Mouse (Mus musculus) hindbrain, postnatal 0 days (tissue): Measurements from ENCODE around the gene A030014E15Rik. TPM values are rescaled to one million over a fixed set of nuclear protein-coding genes. Genes with fewer than 3 reads are reported as not detected.

ENCODE experiments used
- ATAC-seq: fragments of 200-750 bp; cut with Nextera tagmentation; 2 replicates; pipeline ENCODE4 v1.8.0; 2017; ENCODE audit warnings: mild to moderate bottlenecking, moderate TSS enrichment, moderate library complexity
- DNase-seq: peaks from one replicate; pipeline ENCODE4 v3.0.0-alpha.2; 2015; ENCODE audit warnings: low spot score
- H3K27ac ChIP-seq: fragments of 300-500 bp; sonication (generic); 2 replicates; pipeline ENCODE4 v1.5.1; 2014; ENCODE audit warnings: mild to moderate bottlenecking
- H3K27me3 ChIP-seq: fragments of 300-500 bp; sonication (generic); 2 replicates; pipeline ENCODE4 v1.6.1; 2014; ENCODE audit warnings: low read length, mixed read lengths; ENCODE audit not compliant: insufficient read depth
- H3K36me3 ChIP-seq: fragments of 300-500 bp; sonication (generic); 2 replicates; pipeline ENCODE4 v1.6.1; 2014; ENCODE audit warnings: low read length, mixed read lengths; ENCODE audit not compliant: insufficient read depth
- H3K4me1 ChIP-seq: fragments of 300-500 bp; sonication (generic); 2 replicates; pipeline ENCODE4 v1.6.1; 2014; ENCODE audit warnings: antibody characterized with exemption, low read length, mixed read lengths; ENCODE audit not compliant: insufficient read depth
- H3K4me2 ChIP-seq: fragments of 300-500 bp; sonication (generic); 2 replicates; pipeline ENCODE4 v1.6.1; 2014; ENCODE audit warnings: low read depth, mild to moderate bottlenecking, low read length, moderate library complexity, mixed read lengths
- H3K4me3 ChIP-seq: fragments of 300-500 bp; sonication (generic); 2 replicates; pipeline ENCODE4 v1.5.1; 2014; ENCODE audit warnings: low read length
- H3K9ac ChIP-seq: fragments of 300-500 bp; sonication (generic); replicated peaks from 2 replicates; pipeline ENCODE4 v1.6.1; 2014; ENCODE audit warnings: mild to moderate bottlenecking, low read length, moderate library complexity, mixed read lengths
- H3K9me3 ChIP-seq: fragments of 300-500 bp; sonication (generic); 2 replicates; pipeline ENCODE4 v1.6.1; 2016; ENCODE audit warnings: low read length, mixed read lengths
- CTCF ChIP-seq: IDR thresholded peaks from 2 replicates; pipeline ENCODE4 v1.5.1; 2016; ENCODE audit warnings: antibody characterized with exemption, control low read depth, low read depth
- WGBS: fragments of 180-500 bp; shearing (Covaris S2); extraction: QIAGEN DNeasy Blood & Tissue Kit; methylation state at CpG from one replicate; pipeline ENCODE4 v1.1.7; 2014; 5-methylcytosine and 5-hydroxymethylcytosine counted together
- polyA plus RNA-seq: library from polyadenylated mRNA; unstranded; fragments of >200 nt; fragmentation: Nextera tagmentation; extraction: Ambion mirVana; gene quantifications from 2 replicates; pipeline ENCODE4 v1.2.1, GENCODE M21; 2015
- total RNA-seq: library from RNA; depleted of rRNA; stranded (reverse); fragments of >200 nt; gene quantifications from 2 replicates; pipeline ENCODE4 v1.2.3, GENCODE M21; 2014; rRNA removed

The A030014E15Rik gene
- total RNA-seq (not detected in 2 replicates), polyA plus RNA-seq (not detected in 2 replicates)

- 87% methylated on average over 6 of the region's 6 CpGs for WGBS
- ATAC-seq (no peak), DNase-seq (no peak)
- Histone ChIP-seq H3K27me3 (no peaks in the 10 kb centered on the region), H3K4me1 (no peaks in the 10 kb centered on the region), H3K4me2 (no peak within 1 kb of the TSS), H3K27ac (no peak within 1 kb of the TSS), H3K4me3 (no peak within 1 kb of the TSS), H3K9ac (no peak within 1 kb of the TSS), H3K36me3 (no peaks in the 10 kb centered on the region), H3K9me3 (no peaks in the 10 kb centered on the region)
- TF ChIP-seq CTCF = no peak
Observed at GRCm38 (mm10) chr1:82924650-82925049, at the start of gene A030014E15Rik. A030014E15Rik (plus strand) TSS chr1:82924917.

GRCm38 (mm10) chr1:82879172-82879571 lies 45.5 kb upstream of the A030014E15Rik start:
- H3K9ac ChIP-seq = no peak overlapping the region
- H3K4me2 ChIP-seq = no peak overlapping the region
- ATAC-seq = no peak
- no peak overlapping the region for H3K4me3 ChIP-seq
- no peaks in the 10 kb centered on the region for H3K9me3 ChIP-seq
- no peak for TF ChIP-seq CTCF
- no peak overlapping the region for H3K27ac ChIP-seq
- H3K36me3 ChIP-seq = peaks cover 14% of the 10 kb centered on the region; the same call in 1 of the 2 replicates
- H3K27me3 ChIP-seq = no peaks in the 10 kb centered on the region
- no peak for DNase-seq
- no peaks in the 10 kb centered on the region for H3K4me1 ChIP-seq
- 82% methylated on average over 2 of the region's 2 CpGs for WGBS

GRCm38 (mm10) chr1:82880196-82880595 lies 44.5 kb upstream of the A030014E15Rik start:
- no peak overlapping the region for H3K27ac ChIP-seq
- WGBS = 52% methylated on average over 8 of the region's 8 CpGs

GRCm38 (mm10) chr1:82893269-82893668 lies 31.4 kb upstream of the A030014E15Rik start:
- H3K36me3 ChIP-seq = peaks cover 20% of the 10 kb centered on the region
- 93% methylated on average over 7 of the region's 7 CpGs for WGBS
- H3K4me2 ChIP-seq = no peak overlapping the region
- TF ChIP-seq CTCF = no peak
- H3K9me3 ChIP-seq = no peaks in the 10 kb centered on the region
- H3K4me1 ChIP-seq = no peaks in the 10 kb centered on the region
- no peak overlapping the region for H3K27ac ChIP-seq
- H3K27me3 ChIP-seq = no peaks in the 10 kb centered on the region
- H3K9ac ChIP-seq = no peak overlapping the region
- DNase-seq = no peak
- no peak overlapping the region for H3K4me3 ChIP-seq
- ATAC-seq = no peak

More at GRCm38 (mm10) chr1:82880196-82880595, 44.5 kb upstream of the A030014E15Rik start:
- ATAC-seq (no peak), DNase-seq (no peak)
- Histone ChIP-seq H3K4me2 (no peak overlapping the region), H3K36me3 (peaks cover 14% of the 10 kb centered on the region; the same call in 1 of the 2 replicates), H3K4me3 (no peak overlapping the region), H3K9me3 (no peaks in the 10 kb centered on the region), H3K4me1 (no peaks in the 10 kb centered on the region), H3K9ac (no peak overlapping the region), H3K27me3 (no peaks in the 10 kb centered on the region)
- TF ChIP-seq CTCF = no peak

- no peak for DNase-seq
- TF ChIP-seq CTCF = no peak
- no peaks in the 10 kb centered on the region for H3K27me3 ChIP-seq
- H3K9me3 ChIP-seq = no peaks in the 10 kb centered on the region
- no peak overlapping the region for H3K9ac ChIP-seq
- H3K4me2 ChIP-seq = no peak overlapping the region
- no peak overlapping the region for H3K4me3 ChIP-seq
- H3K36me3 ChIP-seq = peaks cover 20% of the 10 kb centered on the region
- 97% methylated on average over 1 of the region's 1 CpGs for WGBS
- H3K4me1 ChIP-seq = no peaks in the 10 kb centered on the region
- no peak for ATAC-seq
- no peak overlapping the region for H3K27ac ChIP-seq
Observed at GRCm38 (mm10) chr1:82900567-82900966, 24.1 kb upstream of the A030014E15Rik start.

- Histone ChIP-seq H3K4me2 (no peak overlapping the region), H3K9ac (no peak overlapping the region), H3K27me3 (no peaks in the 10 kb centered on the region), H3K9me3 (no peaks in the 10 kb centered on the region), H3K4me1 (no peaks in the 10 kb centered on the region), H3K27ac (no peak overlapping the region), H3K4me3 (no peak overlapping the region), H3K36me3 (peaks cover 20% of the 10 kb centered on the region)
- ATAC-seq = no peak
- TF ChIP-seq CTCF = no peak
- WGBS = 98% methylated on average over 3 of the region's 3 CpGs
- DNase-seq = no peak
Observed at GRCm38 (mm10) chr1:82901201-82901600, 23.5 kb upstream of the A030014E15Rik start.

GRCm38 (mm10) chr1:82905886-82906285 lies 18.8 kb upstream of the A030014E15Rik start:
- ATAC-seq (no peak), DNase-seq (no peak)
- Histone ChIP-seq H3K4me1 (no peaks in the 10 kb centered on the region), H3K27ac (no peak overlapping the region), H3K36me3 (peaks cover 11% of the 10 kb centered on the region; the same call in 1 of the 2 replicates), H3K27me3 (no peaks in the 10 kb centered on the region), H3K9ac (no peak overlapping the region), H3K4me3 (no peak overlapping the region), H3K4me2 (no peak overlapping the region), H3K9me3 (no peaks in the 10 kb centered on the region)
- TF ChIP-seq CTCF = no peak
- 60% methylated on average over 3 of the region's 3 CpGs for WGBS
